Mouse (Mus musculus): ENCODE data around the gene Trim30c. TPM values are rescaled to one million over a fixed set of nuclear protein-coding genes. Genes with fewer than 3 reads are reported as not detected.

Trim30c gene
- polyA plus RNA-seq, 1 experiment from 2014 or later: not detected

Other genes starting within 250 kb of the Trim30c start
- gene Olfm5, start 236.0 kb downstream of the Trim30c start, polyA plus RNA-seq (2016; fragmentation: Nextera tagmentation; extraction: Ambion mirVana): not detected in 2 replicates
- 0.56 and 0.83 TPM in 2 replicates for gene Olfr648, start 217.4 kb downstream of the Trim30c start, polyA plus RNA-seq (2016; fragmentation: Nextera tagmentation; extraction: Ambion mirVana)
- gene Olfr649, start 204.9 kb downstream of the Trim30c start, polyA plus RNA-seq (2016; fragmentation: Nextera tagmentation; extraction: Ambion mirVana): not detected in 2 replicates
- gene Trim6, start 182.0 kb downstream of the Trim30c start, polyA plus RNA-seq (2016; fragmentation: Nextera tagmentation; extraction: Ambion mirVana): 1.7 and 1.8 TPM in 2 replicates
- gene Trim34a, start 156.4 kb downstream of the Trim30c start, polyA plus RNA-seq (2016; fragmentation: Nextera tagmentation; extraction: Ambion mirVana): 0.90 and 1.4 TPM in 2 replicates
- 0.07 and 0.14 TPM in 2 replicates for gene Trim5, start 112.7 kb downstream of the Trim30c start, polyA plus RNA-seq (2016; fragmentation: Nextera tagmentation; extraction: Ambion mirVana)
- gene Trim12a, start 85.4 kb downstream of the Trim30c start, polyA plus RNA-seq (2016; fragmentation: Nextera tagmentation; extraction: Ambion mirVana): 3.4 and 4.2 TPM in 2 replicates
- gene Trim34b, start 71.4 kb downstream of the Trim30c start, polyA plus RNA-seq (2016; fragmentation: Nextera tagmentation; extraction: Ambion mirVana): not detected in 2 replicates
- gene Trim12c, start 47.5 kb downstream of the Trim30c start, polyA plus RNA-seq (2016; fragmentation: Nextera tagmentation; extraction: Ambion mirVana): 1.0 and 1.3 TPM in 2 replicates
- gene Trim30b, start 31.0 kb downstream of the Trim30c start, polyA plus RNA-seq (2016; fragmentation: Nextera tagmentation; extraction: Ambion mirVana): not detected in 2 replicates
- 0.69 and 1.3 TPM in 2 replicates for gene Trim30a, start 64.4 kb upstream of the Trim30c start, polyA plus RNA-seq (2016; fragmentation: Nextera tagmentation; extraction: Ambion mirVana)
- 0.12 and 0.25 TPM in 2 replicates for gene Trim30d, start 107.0 kb upstream of the Trim30c start, polyA plus RNA-seq (2016; fragmentation: Nextera tagmentation; extraction: Ambion mirVana)
- not detected in 2 replicates for gene Olfr651, start 149.3 kb upstream of the Trim30c start, polyA plus RNA-seq (2016; fragmentation: Nextera tagmentation; extraction: Ambion mirVana)
- gene Olfr652, start 160.1 kb upstream of the Trim30c start, polyA plus RNA-seq (2016; fragmentation: Nextera tagmentation; extraction: Ambion mirVana): not detected in 2 replicates
- gene Olfr653, start 176.5 kb upstream of the Trim30c start, polyA plus RNA-seq (2016; fragmentation: Nextera tagmentation; extraction: Ambion mirVana): not detected in 2 replicates
- not detected in 2 replicates for gene Olfr654, start 186.2 kb upstream of the Trim30c start, polyA plus RNA-seq (2016; fragmentation: Nextera tagmentation; extraction: Ambion mirVana)
- not detected in 2 replicates for gene Olfr655, start 200.9 kb upstream of the Trim30c start, polyA plus RNA-seq (2016; fragmentation: Nextera tagmentation; extraction: Ambion mirVana)
- not detected in 2 replicates for gene Olfr656, start 213.1 kb upstream of the Trim30c start, polyA plus RNA-seq (2016; fragmentation: Nextera tagmentation; extraction: Ambion mirVana)
- gene Olfr657, start 224.0 kb upstream of the Trim30c start, polyA plus RNA-seq (2016; fragmentation: Nextera tagmentation; extraction: Ambion mirVana): not detected in 2 replicates
- gene Olfr658, start 246.5 kb upstream of the Trim30c start, polyA plus RNA-seq (2016; fragmentation: Nextera tagmentation; extraction: Ambion mirVana): not detected in 2 replicates